Mouse (Mus musculus): ENCODE data around the gene AI837181. TPM values are rescaled to one million over a fixed set of nuclear protein-coding genes. Genes with fewer than 3 reads are reported as not detected.
"Not testable (repeated sequence)": the region's sequence is repeated elsewhere in the genome, so short reads cannot be mapped to it uniquely, and the experiment has no call there.

Gene AI837181
- total RNA-seq (2021), result 43.1 and 51.1 TPM in 2 replicates
- long read RNA-seq, transcript AI837181-202 (2 exons, 1,528 nt), result major isoform, 28 of 49 reads
- long read RNA-seq, partial matches to known transcripts, result 0 of 49 reads
- long read RNA-seq, other reads (novel, unspliced or antisense), result 20 of 49 reads

DNA sequence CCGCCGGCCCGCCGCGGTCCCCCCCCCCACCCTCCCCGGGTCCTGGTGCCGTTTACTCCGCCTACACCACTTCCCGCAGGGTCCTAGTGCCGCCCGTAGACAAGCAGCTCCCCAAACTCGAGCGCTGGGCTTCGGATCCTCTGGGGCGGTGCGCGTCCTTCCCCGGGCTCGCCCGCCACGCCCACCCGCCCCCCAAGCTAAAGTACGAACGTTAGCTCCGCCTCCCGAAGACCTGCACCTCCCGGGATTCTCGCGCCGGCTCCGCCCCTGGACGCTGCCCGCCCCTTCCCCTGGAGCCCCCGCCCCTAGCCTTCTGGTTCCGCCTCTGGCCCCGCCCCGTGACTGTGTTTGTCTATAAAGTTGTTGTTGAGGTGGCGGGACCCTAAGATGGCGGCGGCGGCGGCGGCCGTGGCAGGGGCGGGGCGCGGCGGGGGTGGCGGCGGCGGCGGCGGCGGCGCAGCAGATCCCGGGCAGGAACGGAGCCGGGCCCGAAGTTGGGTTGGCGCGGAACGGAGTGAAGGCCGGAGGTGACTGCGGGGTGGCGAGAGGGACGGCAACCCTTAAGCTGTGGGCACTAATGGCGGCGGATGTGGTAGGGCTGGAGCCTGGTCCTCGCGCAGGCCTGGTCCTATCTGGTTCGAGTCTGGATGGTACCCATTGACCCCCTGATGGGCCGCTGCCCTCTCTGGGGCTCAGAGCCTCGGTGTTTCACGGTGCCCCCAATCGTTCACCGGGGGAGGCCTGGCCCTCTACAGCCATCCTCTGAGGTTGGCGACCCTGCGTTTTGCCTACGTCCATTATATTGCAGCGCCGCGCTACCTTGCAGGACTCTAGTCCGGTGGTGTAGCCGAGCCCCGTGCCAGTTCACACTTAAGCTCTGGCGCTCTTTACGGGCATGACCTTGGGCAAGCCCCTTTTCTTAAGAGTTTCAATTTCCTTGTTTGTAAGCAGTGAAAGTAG lies at the start of gene AI837181, which contains the start of gene Drap1:
TSS of gene AI837181 (plus strand) at position 363 of the 960 bp plus-strand sequence.
TSS of gene Drap1 (minus strand) at position 198 of the 960 bp plus-strand sequence.
- DNase-seq, result peak; percentile 97

DNA sequence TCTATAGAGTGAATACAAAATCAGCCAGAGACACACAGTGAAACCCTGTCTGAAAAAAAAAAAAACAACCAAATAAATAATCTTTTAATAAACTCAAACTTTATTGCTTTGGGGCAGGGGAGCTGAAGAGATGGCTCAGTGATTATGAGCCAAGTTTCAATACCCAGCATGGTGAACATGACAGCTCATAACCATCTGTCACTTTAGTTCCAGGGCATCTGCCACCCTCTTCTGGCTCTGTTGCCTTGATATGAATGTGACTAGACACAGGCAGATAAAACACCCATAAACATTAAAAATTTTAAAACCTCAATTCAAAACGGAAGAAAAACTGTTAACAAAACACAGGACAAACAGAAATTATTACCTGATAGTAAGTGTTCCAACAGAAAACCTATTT lies 47.5 kb upstream of the AI837181 start:
- no peak for DNase-seq

DNA sequence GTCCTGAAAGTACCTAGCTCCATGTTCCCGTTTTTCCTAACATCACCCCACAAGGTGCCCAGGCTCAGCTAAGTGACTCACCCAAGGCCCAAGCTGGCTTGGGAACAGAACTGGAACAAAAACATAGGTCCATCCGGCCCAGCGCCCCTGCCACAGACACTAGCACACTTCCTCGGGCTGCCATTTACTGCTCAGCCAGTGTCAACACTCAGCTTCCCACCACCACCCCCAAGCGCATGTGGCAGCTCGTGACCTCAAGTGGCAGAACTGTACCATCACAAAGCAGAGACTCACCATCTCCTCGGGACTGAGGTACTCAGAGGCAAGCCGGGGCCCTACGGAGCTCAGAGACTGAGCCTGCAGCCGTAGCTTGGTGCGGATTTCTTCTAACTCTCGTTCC lies 41.6 kb upstream of the AI837181 start:
- DNase-seq, result no peak

DNA sequence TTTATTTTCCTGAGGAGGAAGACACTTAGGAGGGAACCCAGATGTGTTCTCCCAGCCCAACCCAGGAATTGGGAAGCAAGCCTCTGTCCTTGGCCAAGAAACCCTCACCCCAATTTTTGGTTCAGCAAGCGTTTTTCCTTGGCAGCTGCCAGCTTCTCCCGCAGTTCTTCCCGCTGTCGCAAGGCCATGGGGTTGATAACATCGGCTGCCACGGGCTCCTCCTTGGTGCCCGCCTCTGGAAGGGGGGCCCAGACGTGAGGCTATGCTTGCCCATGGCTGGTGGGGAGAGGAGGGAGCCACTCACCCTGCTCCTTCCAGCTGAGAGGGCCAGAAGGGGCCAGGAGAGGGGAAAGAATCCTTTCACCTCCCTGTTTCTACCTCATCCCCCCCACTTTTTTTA lies 40.2 kb upstream of the AI837181 start:
- DNase-seq, result no peak

DNA sequence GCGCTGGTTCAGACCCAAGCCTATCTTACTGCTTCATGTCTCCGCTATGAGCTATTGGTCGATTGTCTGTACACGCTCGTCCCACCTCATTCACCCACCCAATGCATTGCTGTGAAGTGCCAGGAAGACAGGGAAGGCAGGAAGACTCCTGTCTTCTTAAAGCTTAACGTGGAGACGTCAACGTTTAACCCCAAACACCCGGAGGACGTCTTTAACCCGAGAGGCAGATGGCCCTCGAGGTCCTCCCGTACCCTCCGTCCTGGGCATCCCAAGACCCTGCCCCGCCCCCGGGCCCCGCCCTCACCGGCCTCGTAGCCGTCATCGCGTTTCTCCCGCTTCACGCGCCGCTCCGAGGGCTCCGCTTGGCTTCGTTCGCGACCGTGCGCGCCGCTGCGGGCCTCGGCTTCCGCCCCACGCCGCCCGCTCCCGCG lies 36.9 kb upstream of the AI837181 start:
- peak; percentile 52 for DNase-seq

DNA sequence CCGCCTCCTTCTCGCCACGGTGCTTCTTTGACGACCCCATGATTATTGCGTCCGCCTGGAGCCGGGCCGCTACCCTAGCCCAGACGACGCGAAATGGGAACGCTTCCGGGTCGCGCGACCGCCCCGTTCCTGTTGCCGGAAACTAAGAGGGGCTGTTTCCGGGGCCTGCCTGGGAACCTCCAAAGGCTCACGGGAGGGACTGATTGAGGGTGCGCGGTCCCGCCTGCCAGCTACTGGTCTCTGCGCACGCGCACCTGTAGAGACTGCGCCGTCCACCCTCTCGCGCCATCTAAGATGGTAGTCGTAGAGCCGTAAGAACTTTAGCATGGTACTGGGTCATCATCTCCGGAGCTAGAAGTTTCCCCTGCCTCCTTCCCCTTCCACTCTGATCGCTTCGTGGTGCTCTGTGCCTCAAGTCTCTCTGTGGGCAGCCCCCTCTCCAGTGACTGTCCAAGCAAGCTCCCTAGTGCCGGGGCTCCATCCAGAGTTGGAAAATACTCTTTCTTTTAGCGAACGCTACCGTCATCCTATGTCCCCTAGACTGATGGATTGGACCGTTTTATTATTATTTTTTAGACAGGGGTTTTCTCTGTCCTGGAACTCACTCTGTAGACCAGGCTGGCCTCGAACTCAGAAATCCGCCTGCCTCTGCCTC lies 36.2 kb upstream of the AI837181 start, which contains the start of gene Sart1:
TSS of gene Sart1 (minus strand) at position 116 of the 655 bp plus-strand sequence.
- peak; percentile 96 for DNase-seq

DNA sequence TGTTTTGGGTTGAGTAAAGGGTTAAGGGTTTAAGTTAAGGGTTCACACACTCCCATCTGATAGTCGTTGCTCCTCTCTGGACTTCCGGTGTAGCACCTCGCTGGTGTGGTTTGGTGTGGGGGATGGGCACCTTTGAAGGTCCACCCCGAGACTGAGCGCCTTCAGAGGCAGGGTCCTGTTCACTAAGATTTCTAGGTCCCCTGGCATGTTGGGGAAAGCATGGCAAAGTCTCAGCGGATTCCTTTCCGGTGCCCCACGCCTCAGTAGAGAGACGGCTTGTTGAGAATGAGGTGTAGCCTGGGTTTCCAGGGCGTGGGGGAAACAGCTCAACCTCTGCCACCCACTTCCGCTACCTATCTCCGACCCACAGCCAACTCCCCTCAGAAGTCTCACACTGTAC lies 35.3 kb upstream of the AI837181 start:
- no peak for DNase-seq

DNA sequence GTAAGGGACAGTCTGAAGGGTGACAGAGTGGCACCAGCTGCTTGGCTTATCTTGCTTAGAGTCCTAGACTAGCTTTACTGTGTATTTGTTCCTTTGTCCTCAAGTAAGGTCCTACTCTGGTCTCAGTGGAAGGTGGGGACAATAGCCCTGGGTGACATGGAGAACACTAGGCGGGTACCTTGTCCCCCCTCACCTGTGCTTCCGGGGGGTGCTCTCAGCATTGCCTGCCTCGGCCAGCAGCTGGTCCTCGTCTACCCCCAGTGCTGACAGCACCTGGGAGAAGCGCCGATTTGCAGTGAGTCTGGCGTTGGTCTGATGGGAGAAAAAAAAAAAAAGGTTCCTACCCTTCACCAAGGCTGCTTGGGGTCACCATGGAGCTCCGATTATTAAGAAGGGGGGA lies 34.5 kb upstream of the AI837181 start:
- DNase-seq, result no peak

DNA sequence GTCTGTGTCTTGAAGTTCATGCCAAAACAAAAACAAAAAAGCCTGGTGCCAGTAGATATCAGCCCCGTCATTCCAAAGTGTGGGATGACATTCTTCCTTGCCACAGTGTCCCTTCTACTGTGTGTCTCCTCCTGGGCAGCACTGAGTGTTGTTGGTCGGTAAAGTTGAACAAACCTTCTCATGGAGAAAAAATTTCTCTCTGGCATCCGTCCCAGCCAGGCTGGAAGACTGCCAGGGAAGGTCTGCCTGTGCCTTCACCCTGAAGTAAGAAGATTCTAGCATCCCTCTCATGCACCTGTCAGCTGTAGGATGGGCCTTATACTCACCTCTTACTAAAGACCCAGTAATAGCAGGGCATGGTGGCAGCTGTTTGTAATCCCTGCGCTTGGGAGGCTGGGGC lies 32.1 kb upstream of the AI837181 start:
- peak; percentile 88 for DNase-seq

DNA sequence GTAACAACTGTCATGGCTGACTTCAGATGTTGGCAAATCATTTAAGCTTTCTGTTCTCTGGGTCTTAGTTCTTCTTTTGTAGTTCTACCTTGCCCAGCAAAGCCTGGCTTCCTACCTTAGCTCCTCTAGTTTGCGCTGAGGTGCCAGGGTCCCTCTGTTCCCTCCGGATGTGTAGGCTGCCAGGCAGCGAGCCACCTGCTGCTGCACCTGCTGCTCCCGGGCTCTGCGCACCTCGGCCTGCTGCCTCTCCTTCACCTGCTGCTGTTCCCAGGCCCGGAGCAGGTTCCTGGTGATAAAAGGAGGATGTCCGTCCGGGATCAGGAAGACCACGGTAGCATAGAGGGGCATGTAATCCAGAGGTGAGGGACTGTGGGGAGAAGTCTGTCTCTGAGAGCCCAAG lies 30.8 kb upstream of the AI837181 start:
- no peak for DNase-seq

DNA sequence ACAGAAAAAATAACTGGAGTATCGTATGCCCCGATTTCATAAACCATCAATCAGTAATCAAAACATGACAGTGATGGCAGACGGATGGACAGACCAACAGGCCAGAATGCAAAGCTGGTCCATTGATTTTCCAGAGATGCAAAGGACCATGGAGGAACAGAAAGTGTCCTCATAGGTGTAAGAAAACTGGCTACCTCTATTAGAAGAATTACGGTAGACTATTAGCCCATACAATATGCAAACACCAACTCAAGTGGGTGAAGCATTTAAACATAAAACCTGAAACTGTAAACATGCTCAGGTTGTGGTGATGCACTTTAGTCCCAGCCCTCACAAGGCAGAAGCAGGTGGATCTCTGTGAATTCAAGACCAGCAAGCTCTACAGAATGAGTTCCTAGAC lies 29.6 kb upstream of the AI837181 start:
- no peak for DNase-seq

DNA sequence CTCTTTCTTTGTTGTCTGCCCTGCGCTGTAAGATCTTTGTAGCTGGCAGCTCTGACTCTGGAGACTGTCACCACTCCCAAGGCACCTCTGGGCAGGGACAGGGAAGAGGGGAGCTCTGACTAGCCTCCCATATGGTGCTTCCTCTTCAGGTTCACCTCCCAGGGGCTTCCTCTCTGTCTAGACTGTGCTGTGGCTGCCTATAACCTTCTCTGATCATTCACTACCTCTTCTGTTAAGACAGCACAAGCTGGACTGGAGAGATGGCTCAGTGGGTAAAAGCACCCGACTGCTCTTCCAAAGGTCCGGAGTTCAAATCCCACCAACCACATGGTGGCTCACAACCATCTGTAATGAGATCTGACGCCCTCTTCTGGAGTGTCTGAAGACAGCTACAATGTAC lies 23.9 kb upstream of the AI837181 start:
- not testable (repeated sequence) for DNase-seq

DNA sequence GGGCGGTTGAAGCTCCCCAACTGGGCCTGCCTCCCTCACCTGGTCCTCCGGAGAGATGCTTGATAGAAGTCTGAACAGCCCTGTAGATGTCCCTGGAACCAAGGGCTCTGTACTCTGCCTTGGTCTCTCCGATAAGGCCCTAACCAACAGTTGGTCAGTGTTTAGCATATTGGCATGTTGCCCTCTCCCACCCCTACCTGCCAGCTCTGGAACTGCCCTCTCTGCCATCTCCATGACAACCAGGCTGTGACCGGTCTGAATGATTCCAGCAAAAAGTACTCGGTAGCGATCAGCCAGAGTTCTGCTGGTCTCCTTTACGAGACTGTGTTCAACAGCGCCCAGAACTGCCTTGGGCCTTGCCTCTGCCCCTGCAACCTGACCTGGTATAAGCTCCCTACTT lies 22.7 kb upstream of the AI837181 start, which contains the start of gene Tsga10ip:
TSS of gene Tsga10ip (minus strand) at position 234 of the 400 bp plus-strand sequence.
- no peak for DNase-seq

DNA sequence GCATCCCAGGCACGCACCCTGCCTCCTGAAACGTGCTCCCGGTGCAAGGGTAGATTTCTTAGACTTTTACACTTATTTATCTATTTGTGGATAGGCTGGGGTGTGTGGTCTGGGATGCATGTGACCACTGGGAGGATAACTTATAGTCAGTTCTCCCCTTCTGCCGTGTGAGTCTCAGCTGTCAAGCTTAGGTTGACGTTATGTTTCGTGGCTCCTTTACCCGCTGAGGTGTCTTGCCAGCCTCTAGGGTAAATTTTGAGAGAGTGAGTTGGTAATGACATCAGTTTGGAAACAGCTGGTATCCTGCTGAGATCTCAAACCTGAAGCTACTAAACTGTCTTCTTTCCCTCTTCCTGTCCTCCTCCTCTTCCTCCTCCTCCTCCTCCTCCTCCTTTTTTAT lies 19.0 kb upstream of the AI837181 start:
- no peak for DNase-seq

DNA sequence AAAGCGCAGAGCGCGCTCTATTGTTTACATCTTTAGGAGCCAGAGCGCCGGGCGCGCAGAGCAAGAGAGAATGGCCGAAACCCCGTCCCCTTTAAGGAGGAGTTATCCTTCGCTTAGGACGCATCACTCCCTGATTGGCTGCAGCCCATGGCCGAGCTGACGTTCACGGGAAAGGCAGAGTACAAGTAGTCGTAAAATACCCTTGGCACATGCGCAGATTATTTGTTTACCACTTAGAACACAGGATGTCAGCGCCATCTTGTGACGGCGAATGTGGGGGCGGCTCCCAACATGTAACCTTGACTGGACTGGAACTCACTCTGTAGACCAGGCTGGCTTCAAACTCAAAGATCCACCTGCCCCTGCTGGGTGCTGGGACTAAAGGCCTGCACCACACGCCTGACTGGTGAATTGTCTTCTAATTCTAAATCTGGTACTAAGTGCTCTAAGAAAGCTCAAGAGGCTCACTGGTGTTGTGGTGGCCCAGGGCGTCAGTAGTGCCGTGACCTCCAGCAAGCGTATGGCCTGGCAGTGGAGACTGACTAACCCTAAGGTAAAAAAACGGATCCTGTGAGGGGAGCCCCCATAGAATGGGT lies 18.3 kb upstream of the AI837181 start:
- peak; percentile 35 for DNase-seq

DNA sequence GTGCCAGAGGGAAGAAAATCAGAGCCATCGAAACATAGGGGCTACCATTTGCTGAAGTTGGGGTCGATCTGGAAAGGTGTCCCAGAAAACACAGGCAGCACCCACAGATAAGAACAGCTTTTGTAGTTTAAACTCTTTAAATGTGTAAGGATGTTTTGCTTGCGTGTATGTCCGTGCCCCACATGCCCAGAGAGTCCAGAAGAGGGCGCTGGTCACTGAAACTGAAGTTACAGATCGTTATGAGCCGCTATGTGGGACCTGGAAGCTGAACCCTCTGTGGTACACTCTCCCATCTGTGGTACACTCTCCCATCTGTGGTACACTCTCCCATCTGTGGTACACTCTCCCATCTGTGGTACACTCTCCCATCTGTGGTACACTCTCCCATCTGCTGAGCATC lies 17.8 kb upstream of the AI837181 start:
- peak; percentile 60 for DNase-seq

DNA sequence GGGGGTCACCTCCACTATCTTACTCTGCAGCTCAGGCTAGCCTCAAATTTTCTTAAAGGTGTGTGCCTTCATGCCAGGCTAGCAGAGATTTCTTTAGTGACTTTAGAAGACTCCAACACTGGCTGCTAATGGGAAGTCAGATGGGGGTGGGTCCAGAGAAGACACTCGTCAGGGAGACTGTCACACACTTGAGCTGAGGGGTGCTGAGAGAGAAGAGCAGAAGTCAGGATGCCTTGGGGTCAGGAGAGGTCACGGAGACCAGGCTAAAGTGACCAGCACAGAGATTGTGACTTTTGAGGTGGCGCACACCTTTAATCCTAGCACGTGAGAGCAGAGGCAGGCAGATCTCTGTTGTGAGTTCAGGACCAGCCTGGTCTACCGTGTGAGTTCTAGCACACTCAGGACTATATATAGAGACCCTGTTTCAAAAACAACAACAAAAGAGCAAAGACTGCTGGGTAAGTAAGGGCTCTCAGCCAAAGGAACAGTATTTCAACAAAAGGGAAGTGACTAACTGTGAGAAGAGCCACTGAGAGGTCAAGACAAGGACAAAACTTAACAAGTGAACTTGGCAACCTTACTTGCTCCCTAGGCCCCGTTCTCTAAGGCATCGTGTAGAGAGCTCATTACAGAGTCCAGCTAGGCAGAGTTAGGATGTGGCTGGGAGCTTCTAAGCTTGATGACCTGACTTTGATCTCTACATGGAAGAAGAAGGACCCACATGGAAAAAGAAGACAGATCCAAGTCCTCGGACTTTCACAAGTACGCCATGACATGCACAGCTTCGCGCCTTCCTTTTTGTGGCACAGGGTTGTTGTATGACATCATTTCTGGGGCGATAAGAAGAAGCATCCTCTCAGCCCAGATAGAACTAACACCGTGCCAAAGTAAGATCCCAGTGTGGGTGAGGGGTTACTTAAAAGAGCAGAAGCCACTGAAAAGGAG lies 16.6 kb upstream of the AI837181 start:
- DNase-seq, result no peak

DNA sequence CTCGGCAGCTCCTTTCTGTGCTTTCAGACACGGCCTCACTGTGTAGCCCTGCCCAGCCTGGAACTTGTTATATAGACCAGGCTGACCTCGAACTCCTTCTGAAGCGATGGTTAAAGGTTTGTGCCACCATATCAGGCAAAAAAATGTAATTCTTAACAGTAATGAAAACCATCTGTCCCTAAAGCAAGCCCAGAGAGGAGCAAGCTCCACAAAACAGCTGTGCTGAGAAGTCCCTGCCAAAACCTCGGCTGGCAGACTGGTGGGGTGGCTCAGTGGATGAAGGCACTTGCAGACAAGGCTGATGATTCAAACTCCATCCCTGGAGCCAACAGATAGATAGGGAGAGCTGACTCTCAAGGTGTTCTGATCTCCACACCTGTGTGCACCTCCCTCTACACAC lies 15.9 kb upstream of the AI837181 start:
- DNase-seq, result no peak

DNA sequence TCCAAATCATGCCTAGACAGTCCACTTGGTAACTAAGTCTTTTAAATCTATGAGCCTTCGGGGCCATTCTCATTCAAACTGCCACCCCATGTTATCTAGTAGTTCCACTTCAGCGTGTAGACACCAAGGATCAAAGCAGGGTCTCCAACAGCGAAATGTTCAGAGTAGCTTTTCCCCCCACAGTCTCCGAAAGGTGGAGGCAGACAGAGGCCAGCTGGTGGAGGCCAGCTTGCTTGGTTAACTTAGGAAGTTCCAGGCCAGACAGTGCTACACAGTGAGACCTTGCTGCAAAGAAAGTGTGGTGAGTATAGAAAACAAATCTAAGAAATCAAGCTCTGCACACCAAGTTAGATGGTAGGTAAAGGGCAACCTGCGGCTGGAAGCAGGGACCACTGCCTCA lies 14.3 kb upstream of the AI837181 start:
- no peak for DNase-seq

DNA sequence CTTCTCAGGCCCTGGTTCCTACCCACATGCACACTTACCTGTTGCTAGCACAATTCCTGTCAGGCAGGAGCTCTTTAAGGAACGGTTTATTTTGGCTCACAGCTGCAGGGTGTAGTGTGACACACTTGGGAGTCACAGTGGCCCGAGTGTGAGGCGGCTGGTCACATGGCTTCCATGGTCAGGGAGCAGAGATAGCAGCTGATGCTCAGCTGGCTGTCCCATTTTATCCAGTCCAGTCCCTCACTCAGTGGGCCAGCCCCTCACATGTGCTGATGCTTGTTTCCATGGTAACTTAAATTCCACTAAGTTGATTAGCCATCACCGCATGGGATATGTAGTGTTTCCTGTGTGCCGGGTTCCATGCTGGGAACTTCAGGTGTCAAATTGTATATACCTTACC lies 13.0 kb upstream of the AI837181 start:
- DNase-seq, result no peak

DNA sequence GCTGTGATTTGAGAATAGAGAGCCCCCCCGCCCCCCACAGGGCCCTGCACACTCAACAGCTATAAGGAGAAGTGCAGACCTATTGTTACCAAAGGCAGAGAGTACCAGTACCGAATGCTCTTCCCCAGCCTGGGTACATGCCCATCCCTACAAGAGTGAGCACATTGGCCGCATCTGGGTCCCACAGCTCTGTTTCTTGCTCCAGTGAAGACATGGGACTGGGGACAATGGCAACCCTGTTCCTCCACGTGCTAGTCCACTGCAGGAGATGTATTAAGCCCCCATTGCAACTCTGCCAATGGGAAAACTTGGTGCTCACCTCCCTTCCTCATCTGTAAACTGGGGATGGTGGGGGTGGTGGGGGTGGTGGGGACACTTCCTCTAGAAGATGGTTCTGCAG lies 11.1 kb upstream of the AI837181 start:
- DNase-seq, result no peak
